Mouse (Mus musculus) common myeloid progenitor, adult 5-6 weeks (primary cell): ENCODE data around the gene Stra6l. TPM values are rescaled to one million over a fixed set of nuclear protein-coding genes. Genes with fewer than 3 reads are reported as not detected.

Experiments
- ATAC-seq: replicated peaks from 2 replicates; pipeline ENCODE4 v1.8.0; 2016; ENCODE audit warnings: low read depth, mild to moderate bottlenecking, moderate TSS enrichment, inconsistent platforms; ENCODE audit not compliant: poor library complexity, severe bottlenecking
- total RNA-seq: library from RNA; stranded (forward); fragments of 200-1000, 187-1606 nt; gene quantifications from 2 replicates; pipeline ENCODE4 v1.2.3, GENCODE M21; 2017

Gene Stra6l
- total RNA-seq, 1 experiment from 2014 or later = not detected

DNA sequence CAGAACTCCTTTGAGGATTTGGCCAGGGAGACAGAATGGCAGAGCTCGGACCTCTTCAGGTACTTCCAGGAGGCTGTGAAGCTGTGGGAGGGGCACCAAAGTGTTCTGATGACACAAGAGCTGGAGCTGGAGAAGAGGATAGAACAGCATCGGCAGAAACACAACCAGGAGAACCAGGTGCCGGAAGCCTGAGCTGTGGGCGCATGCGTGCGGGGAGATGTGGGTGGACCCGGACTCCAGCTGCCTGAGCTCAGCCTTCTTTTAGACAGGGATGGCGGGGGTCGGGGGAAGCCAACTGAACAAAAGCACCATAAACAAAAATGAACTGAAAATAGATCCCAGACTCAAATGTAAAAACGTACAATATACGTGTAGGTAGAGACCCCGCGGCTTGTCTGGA, 60.8 kb downstream of the Stra6l start:
- ATAC-seq = no peak

DNA sequence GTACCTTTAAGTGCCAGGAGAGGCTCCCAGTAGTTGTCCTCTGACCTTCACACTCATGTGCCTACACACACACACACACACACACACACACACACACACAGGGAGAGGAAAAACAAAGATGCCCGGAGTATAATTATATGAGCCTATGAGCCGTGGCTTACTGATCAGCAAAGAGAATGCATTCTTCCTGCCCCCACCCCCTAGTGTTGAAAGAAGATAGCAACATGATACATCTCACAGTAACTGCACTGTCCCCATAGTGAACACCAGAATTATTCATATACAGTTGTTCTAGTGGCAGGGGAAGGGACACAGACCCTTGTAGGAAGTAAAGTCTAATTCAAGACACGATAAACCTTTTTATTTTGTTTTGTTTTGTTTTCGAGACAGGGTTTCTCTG, 61.5 kb downstream of the Stra6l start:
- ATAC-seq = peak; percentile 54; the same call in 1 of the 2 replicates

DNA sequence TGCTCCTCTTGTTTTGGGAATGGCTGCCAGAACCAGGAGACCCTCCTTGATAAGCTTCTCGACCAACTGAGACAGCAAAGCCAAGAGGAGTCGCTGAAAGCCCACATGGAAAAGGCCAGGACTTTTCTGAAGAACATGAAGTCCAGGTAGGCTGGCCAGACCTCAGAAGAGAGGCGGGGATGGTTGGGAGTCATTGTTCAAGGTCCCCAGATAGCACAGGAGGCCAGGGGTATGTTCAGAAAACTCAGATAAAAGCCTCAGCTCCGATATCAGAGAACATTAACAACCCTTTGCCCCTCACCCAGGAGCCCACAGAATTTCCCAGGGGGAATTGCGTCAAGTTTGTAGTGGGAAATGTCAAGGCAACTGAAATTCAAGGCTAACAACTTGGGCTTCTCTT, 62.8 kb downstream of the Stra6l start:
- ATAC-seq = no peak

DNA sequence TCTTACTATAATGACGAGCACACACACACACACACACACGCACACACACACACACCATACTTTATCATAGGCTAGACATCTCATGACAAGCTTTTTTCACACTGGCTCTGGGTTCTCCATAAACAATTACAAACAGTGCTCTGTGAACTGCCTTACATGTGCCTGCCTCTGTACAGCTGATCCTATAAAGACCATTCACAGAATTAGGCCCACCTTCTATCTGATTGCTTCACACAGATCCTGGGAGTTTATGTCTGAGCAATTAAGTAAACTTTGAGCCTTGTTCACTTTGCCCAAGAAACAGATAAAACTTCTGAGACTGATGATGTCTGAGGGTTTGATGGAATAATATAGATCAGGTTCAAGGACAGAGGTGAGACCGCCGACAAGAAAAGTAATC, 63.4 kb downstream of the Stra6l start:
- ATAC-seq = no peak

DNA sequence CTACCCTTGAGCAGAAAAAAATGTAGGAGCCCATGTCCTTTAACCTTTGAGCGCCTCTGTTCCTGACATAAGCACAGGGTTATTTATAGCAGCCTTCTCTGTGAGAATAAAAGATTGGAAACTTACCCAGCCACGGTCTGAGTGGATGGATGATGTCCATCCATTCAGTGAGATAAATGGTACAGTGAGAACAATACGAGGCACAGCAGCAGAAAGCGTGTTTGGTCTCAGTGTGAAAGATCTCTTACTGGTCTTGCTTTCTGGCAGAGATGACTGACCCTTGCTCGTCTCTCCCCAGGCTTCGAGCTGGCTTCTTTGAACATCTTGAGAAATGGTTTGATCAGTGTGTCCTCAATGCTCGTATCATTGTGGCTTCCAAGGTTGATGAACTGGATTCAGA, 68.6 kb downstream of the Stra6l start:
- no peak for ATAC-seq

DNA sequence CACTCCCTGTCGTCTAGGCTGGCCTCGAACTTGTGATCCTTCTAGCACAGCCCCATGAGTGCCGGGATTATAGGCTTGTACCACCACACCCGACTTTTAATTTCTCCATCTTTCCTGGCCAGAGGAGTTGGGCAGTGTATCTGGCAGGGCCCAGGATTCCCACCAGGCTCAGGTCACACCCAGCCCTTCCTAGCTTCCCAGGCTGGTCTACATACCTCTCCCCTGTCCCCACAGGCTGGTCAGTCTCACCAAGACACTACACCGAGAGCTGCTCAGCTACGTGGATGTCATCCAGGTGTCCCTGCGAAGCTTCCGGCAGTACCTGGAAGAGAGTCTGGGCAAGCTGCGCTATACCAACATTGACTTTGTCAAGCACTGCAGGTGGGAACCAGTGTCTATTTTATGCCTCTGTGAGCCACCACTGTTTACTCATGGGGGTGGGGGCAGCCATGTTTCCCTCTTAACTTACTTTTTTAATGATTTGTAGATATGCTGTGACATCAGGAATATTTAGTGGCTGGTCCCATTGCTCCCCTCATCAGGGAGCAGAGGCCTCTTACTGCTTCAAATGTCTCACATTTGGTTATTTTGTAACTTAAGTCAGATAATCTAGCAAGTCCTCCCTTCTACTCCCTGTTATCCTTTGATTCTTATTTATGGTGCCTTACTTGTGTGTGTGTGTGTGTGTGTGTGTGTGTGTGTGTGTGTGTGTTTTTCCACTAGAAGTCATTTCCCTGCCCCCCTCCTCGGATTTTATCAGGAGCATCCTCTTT, 73.4 kb downstream of the Stra6l start:
- ATAC-seq = no peak

DNA sequence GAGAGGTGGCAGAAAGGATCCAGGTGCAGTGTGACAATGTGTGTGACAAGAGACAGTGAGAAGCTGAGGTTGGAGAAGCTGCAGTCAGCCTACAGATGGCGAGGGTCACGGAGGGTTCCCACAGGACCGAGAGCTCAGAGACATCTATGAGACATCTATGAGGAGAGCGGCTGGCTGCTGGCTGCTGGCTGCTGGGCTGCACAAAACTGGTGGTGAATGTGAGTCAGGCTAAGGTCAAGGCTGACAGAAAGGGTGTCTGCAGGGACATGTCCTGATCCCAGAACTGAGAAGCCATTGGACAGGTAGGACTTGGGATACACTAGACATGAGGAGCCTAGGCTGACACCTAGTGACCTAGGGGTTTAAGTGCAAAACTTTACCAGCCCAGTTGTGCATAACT, 75.5 kb downstream of the Stra6l start:
- ATAC-seq = no peak

DNA sequence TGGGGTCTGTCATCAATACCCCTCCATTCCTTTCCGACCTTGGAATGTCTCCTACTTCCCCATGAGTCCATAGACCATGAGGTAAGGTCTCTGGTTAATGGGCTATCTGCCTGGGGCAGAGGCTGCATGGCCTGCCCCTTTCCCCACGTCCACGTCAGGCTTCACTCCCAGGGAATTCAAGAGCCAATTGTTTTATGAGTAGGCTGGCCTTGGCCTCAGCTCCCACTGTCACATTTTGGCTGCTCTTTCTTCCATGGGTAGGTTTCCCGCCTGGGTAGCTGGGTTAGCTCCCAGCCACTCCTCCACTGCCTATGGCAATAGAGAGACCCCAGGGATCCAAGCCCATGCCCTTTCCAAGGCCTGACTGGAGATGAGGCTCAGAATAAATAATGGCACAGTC, 80.1 kb downstream of the Stra6l start:
- no peak for ATAC-seq

Other genes starting within 250 kb of the Stra6l start
- gene Aldh1b1, start 49.6 kb upstream of the Stra6l start, total RNA-seq = 17.6 and 21.7 TPM in 2 replicates
- gene Igfbpl1, start 21.7 kb upstream of the Stra6l start, total RNA-seq = not detected in 2 replicates
- gene Ccdc180, start 41.6 kb downstream of the Stra6l start, total RNA-seq = 0.05 and 0.87 TPM in 2 replicates
- 7.5 and 11.1 TPM in 2 replicates for gene Tdrd7, start 116.7 kb downstream of the Stra6l start, total RNA-seq
- gene Tmod1, start 190.3 kb downstream of the Stra6l start, total RNA-seq = 0.37 and 2.3 TPM in 2 replicates